Mouse (Mus musculus): ENCODE results near the gene Htr7. TPM values are rescaled to one million over a fixed set of nuclear protein-coding genes. Genes with fewer than 3 reads are reported as not detected.

Htr7 gene
- not detected for polyA plus RNA-seq (2017; shearing (Covaris generic))

GRCm38 (mm10) chr19:36057231-36057811 is at the start of gene Htr7:
TSS of gene Htr7 (minus strand) at chr19:36057507.

DNA sequence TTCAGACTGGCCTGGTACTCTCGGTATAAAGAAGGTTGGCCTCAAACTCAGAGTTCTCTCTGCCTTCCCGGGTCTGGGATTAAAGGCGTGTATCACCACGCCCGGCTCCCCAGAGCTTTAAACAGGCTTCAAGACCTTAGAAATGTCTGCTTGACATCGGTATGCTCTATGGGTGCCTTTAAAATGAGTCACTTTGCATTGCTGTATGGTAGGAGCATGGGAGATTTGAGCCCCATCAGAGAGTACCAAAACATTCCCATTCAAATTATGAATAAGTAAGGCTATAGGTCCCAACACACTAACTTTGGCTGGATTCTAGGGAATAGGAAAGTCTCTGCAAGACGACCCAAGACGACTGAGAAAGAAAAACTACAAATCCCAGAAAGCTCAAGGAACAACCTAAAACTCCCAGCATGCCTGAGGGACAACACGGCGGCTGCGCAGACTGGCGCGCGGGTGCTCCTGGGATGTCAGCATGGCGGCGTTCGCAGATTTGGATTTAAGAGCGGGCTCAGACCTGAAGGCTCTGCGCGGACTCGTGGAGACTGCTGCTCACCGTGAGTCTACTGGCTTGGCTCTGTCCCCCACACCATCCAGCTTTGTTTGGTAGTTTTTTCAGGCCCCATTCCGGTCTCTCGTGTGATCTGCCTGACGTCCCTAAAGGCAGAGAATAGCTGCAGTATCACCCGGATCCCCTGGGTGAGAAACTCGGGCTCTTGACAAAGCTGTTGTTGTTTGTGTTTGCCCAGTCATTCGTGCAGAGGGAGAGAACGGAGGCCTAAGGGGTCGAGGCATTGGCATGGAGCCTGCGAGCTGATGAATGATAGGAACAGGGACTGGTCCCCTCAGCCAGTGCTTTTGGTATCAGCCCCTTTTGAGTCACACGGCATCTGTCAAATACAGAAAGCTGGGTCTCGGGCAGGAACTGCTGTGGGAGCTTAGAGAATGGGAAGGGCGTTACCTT is 26.2 kb upstream of the Htr7 start, which contains the start of gene Rpp30:
Gene Rpp30 (plus strand): TSS at position 455 of the 964 bp plus-strand sequence.

Other genes with a start within 250 kb of the Htr7 start
- 60.7 TPM for gene Rpp30, start 26.2 kb upstream of the Htr7 start, polyA plus RNA-seq (2017; shearing (Covaris generic))
- not detected for gene Ankrd1, start 62.6 kb upstream of the Htr7 start, polyA plus RNA-seq (2017; shearing (Covaris generic))